Mouse (Mus musculus): ENCODE data around the gene Rpl21. TPM values are rescaled to one million over a fixed set of nuclear protein-coding genes. Genes with fewer than 3 reads are reported as not detected.
"Not testable (repeated sequence)": the region's sequence is repeated elsewhere in the genome, so short reads cannot be mapped to it uniquely, and the experiment has no call there.

Gene Rpl21
- polyA plus RNA-seq, 1 experiment from 2014 or later, result 418 TPM

- no peaks in the 10 kb centered on the region for H3K27me3 ChIP-seq
- peaks cover 13% of the 10 kb centered on the region for H3K4me1 ChIP-seq (replicated peaks)
- H3K36me3 ChIP-seq, result no peaks in the 10 kb centered on the region
- no peak overlapping the region for H3K9ac ChIP-seq
- no peaks in the 10 kb centered on the region for H3K9me3 ChIP-seq
- H3K4me2 ChIP-seq, result no peak overlapping the region
- no peak overlapping the region for H3K27ac ChIP-seq (replicated peaks)
- ATAC-seq (ENCODE audit: low read depth), result no peak
- 86% methylated on average over 8 of the region's 8 CpGs for WGBS
- no peak overlapping the region for H3K4me3 ChIP-seq
Measured at GRCm38 (mm10) chr5:146857620-146858019, 24.9 kb downstream of the Rpl21 start.

GRCm38 (mm10) chr5:146858772-146859171, 26.1 kb downstream of the Rpl21 start:
- WGBS, result 86% methylated on average over 9 of the region's 9 CpGs
- H3K27me3 ChIP-seq, result no peaks in the 10 kb centered on the region
- H3K4me1 ChIP-seq (replicated peaks), result peaks cover 13% of the 10 kb centered on the region
- no peaks in the 10 kb centered on the region for H3K36me3 ChIP-seq
- H3K9ac ChIP-seq, result no peak overlapping the region
- no peak overlapping the region for H3K4me3 ChIP-seq
- no peaks in the 10 kb centered on the region for H3K9me3 ChIP-seq
- H3K4me2 ChIP-seq, result no peak overlapping the region
- peak; percentile 63; the same call in 1 of the 2 replicates for ATAC-seq (ENCODE audit: low read depth)
- no peak overlapping the region; the same call in 1 of the 2 replicates for H3K27ac ChIP-seq (replicated peaks)

GRCm38 (mm10) chr5:146859246-146859645, 26.6 kb downstream of the Rpl21 start:
- H3K9ac ChIP-seq, result no peak overlapping the region
- no peaks in the 10 kb centered on the region for H3K9me3 ChIP-seq
- H3K4me3 ChIP-seq, result no peak overlapping the region
- no peaks in the 10 kb centered on the region for H3K36me3 ChIP-seq
- no peak overlapping the region for H3K27ac ChIP-seq (replicated peaks)
- no peak for ATAC-seq (ENCODE audit: low read depth)
- no peaks in the 10 kb centered on the region for H3K27me3 ChIP-seq
- no peak overlapping the region for H3K4me2 ChIP-seq
- H3K4me1 ChIP-seq (replicated peaks), result peaks cover 13% of the 10 kb centered on the region
- 64% methylated on average over 8 of the region's 8 CpGs for WGBS

- 78% methylated on average over 18 of the region's 18 CpGs for WGBS
- H3K36me3 ChIP-seq, result no peaks in the 10 kb centered on the region
- no peak overlapping the region for H3K27ac ChIP-seq (replicated peaks)
- H3K9me3 ChIP-seq, result no peaks in the 10 kb centered on the region
- peaks cover 13% of the 10 kb centered on the region for H3K4me1 ChIP-seq (replicated peaks)
- H3K27me3 ChIP-seq, result no peaks in the 10 kb centered on the region
- H3K4me3 ChIP-seq, result no peak overlapping the region
- no peak for ATAC-seq (ENCODE audit: low read depth)
- H3K4me2 ChIP-seq, result no peak overlapping the region
- H3K9ac ChIP-seq, result no peak overlapping the region
Measured at GRCm38 (mm10) chr5:146860222-146860998, 27.7 kb downstream of the Rpl21 start.

GRCm38 (mm10) chr5:146861588-146861987, 28.9 kb downstream of the Rpl21 start:
- no peak for ATAC-seq (ENCODE audit: low read depth)
- Histone ChIP-seq H3K27ac (replicated peaks) (no peak overlapping the region), H3K9ac (no peak overlapping the region), H3K4me1 (replicated peaks) (peaks cover 13% of the 10 kb centered on the region), H3K4me3 (no peak overlapping the region), H3K9me3 (no peaks in the 10 kb centered on the region), H3K27me3 (no peaks in the 10 kb centered on the region), H3K4me2 (no peak overlapping the region), H3K36me3 (no peaks in the 10 kb centered on the region)
- WGBS, result 33% methylated on average over 7 of the region's 7 CpGs

GRCm38 (mm10) chr5:146865511-146865910, 32.8 kb downstream of the Rpl21 start:
- no peaks in the 10 kb centered on the region for H3K9me3 ChIP-seq
- no peak overlapping the region for H3K27ac ChIP-seq (replicated peaks)
- 78% methylated on average over 4 of the region's 4 CpGs for WGBS
- peaks cover 16% of the 10 kb centered on the region for H3K4me1 ChIP-seq (replicated peaks)
- no peaks in the 10 kb centered on the region for H3K36me3 ChIP-seq
- H3K27me3 ChIP-seq, result no peaks in the 10 kb centered on the region
- no peak overlapping the region for H3K4me2 ChIP-seq
- H3K9ac ChIP-seq, result no peak overlapping the region
- no peak overlapping the region for H3K4me3 ChIP-seq
- ATAC-seq (ENCODE audit: low read depth), result no peak

- no peaks in the 10 kb centered on the region for H3K27me3 ChIP-seq
- WGBS, result 90% methylated on average over 2 of the region's 2 CpGs
- H3K4me3 ChIP-seq, result no peak overlapping the region
- peaks cover 16% of the 10 kb centered on the region for H3K4me1 ChIP-seq (replicated peaks)
- peaks cover 2% of the 10 kb centered on the region; the same call in 1 of the 2 replicates for H3K9me3 ChIP-seq
- no peak overlapping the region for H3K27ac ChIP-seq (replicated peaks)
- no peaks in the 10 kb centered on the region for H3K36me3 ChIP-seq
- no peak overlapping the region for H3K4me2 ChIP-seq
- ATAC-seq (ENCODE audit: low read depth), result no peak
- H3K9ac ChIP-seq, result no peak overlapping the region
Measured at GRCm38 (mm10) chr5:146866277-146866676, 33.6 kb downstream of the Rpl21 start.

- H3K9ac ChIP-seq, result peak overlapping the region; percentile 31; the same call in 1 of the 2 replicates
- H3K36me3 ChIP-seq, result no peaks in the 10 kb centered on the region
- peak overlapping the region; percentile 42 for H3K27ac ChIP-seq (replicated peaks)
- WGBS, result 7% methylated on average over 19 of the region's 19 CpGs
- H3K4me1 ChIP-seq (replicated peaks), result peaks cover 8% of the 10 kb centered on the region
- H3K4me2 ChIP-seq, result peak overlapping the region; percentile 51
- H3K9me3 ChIP-seq, result peaks cover 3% of the 10 kb centered on the region; the same call in 1 of the 2 replicates
- ATAC-seq (ENCODE audit: low read depth), result peak; percentile 67
- peak overlapping the region; percentile 20 for H3K4me3 ChIP-seq
- H3K27me3 ChIP-seq, result no peaks in the 10 kb centered on the region
Measured at GRCm38 (mm10) chr5:146867246-146867945, 34.7 kb downstream of the Rpl21 start.

GRCm38 (mm10) chr5:146867946-146868314, 35.2 kb downstream of the Rpl21 start:
- Histone ChIP-seq H3K4me1 (replicated peaks) (peaks cover 8% of the 10 kb centered on the region), H3K9ac (0 out of 2 replicates have a peak overlapping the region, but pooled peaks have one; percentile 31), H3K4me2 (peak overlapping the region; percentile 51), H3K27ac (replicated peaks) (peak overlapping the region; percentile 42), H3K36me3 (no peaks in the 10 kb centered on the region), H3K27me3 (no peaks in the 10 kb centered on the region), H3K9me3 (peaks cover 3% of the 10 kb centered on the region; the same call in 1 of the 2 replicates), H3K4me3 (no peak overlapping the region; the same call in 1 of the 2 replicates)
- WGBS, result 14% methylated on average over 4 of the region's 4 CpGs
- ATAC-seq (ENCODE audit: low read depth), result peak; percentile 49

- Histone ChIP-seq H3K27ac (replicated peaks) (no peak overlapping the region), H3K9me3 (peaks cover 3% of the 10 kb centered on the region; the same call in 1 of the 2 replicates), H3K4me1 (replicated peaks) (no peaks in the 10 kb centered on the region), H3K36me3 (no peaks in the 10 kb centered on the region), H3K4me2 (no peak overlapping the region), H3K27me3 (no peaks in the 10 kb centered on the region; the same call in 1 of the 2 replicates), H3K9ac (no peak overlapping the region), H3K4me3 (no peak overlapping the region)
- 91% methylated on average over 5 of the region's 5 CpGs for WGBS
- no peak for ATAC-seq (ENCODE audit: low read depth)
Measured at GRCm38 (mm10) chr5:146872981-146873631, 40.4 kb downstream of the Rpl21 start.

GRCm38 (mm10) chr5:146876024-146876423, 43.3 kb downstream of the Rpl21 start:
- no peak for ATAC-seq (ENCODE audit: low read depth)
- Histone ChIP-seq H3K27me3 (no peaks in the 10 kb centered on the region; the same call in 1 of the 2 replicates), H3K9ac (no peak overlapping the region), H3K4me3 (no peak overlapping the region), H3K36me3 (no peaks in the 10 kb centered on the region), H3K9me3 (peaks cover 3% of the 10 kb centered on the region; the same call in 1 of the 2 replicates), H3K27ac (replicated peaks) (no peak overlapping the region), H3K4me2 (no peak overlapping the region), H3K4me1 (replicated peaks) (no peaks in the 10 kb centered on the region)
- WGBS, result 88% methylated on average over 2 of the region's 2 CpGs

- not testable (repeated sequence) for H3K36me3 ChIP-seq; H3K9ac ChIP-seq; H3K9me3 ChIP-seq; ATAC-seq (ENCODE audit: low read depth); H3K4me1 ChIP-seq (replicated peaks); H3K27me3 ChIP-seq; H3K4me3 ChIP-seq; H3K27ac ChIP-seq (replicated peaks); H3K4me2 ChIP-seq
- 71% methylated on average over 5 of the region's 6 CpGs for WGBS
Measured at GRCm38 (mm10) chr5:146877882-146878281, 45.2 kb downstream of the Rpl21 start.
